Mouse (Mus musculus): Measurements from ENCODE around the gene Zswim7. TPM values are rescaled to one million over a fixed set of nuclear protein-coding genes. Genes with fewer than 3 reads are reported as not detected.

The Zswim7 gene
- total RNA-seq, 1 experiment from 2014 or later, result 6.3 TPM

Other genes starting within 250 kb of the Zswim7 start
- 3.2 to 12.4 TPM (median 7.9 TPM) in 3 replicates for gene Adora2b, start 32.4 kb downstream of the Zswim7 start, total RNA-seq (2017)
- gene Ttc19, start 98 bp upstream of the Zswim7 start, total RNA-seq (2017), result 19.5 to 26.1 TPM (median 24.7 TPM) in 3 replicates
- 4.1 to 7.1 TPM (median 4.7 TPM) in 3 replicates for gene Pigl, start 177.1 kb upstream of the Zswim7 start, total RNA-seq (2017)
- 267 to 440 TPM (median 292 TPM) in 3 replicates for gene Ncor1, start 177.2 kb upstream of the Zswim7 start, total RNA-seq (2017)

Data from monocyte, adult 5-6 weeks (primary cell).